Mouse (Mus musculus) right cerebral cortex, postnatal 10 days (tissue): ENCODE results near the gene Cldn13.
"Not testable (repeated sequence)": the region's sequence is repeated elsewhere in the genome, so short reads cannot be mapped to it uniquely, and the experiment has no call there.

Experiments used
- DNase-seq, 2 experiments: peaks; one replicate each; pipeline ENCODE4 v3.0.0; 2021; ENCODE audit warnings: low spot score in 2 of 2

Gene Cldn13

GRCm38 (mm10) chr5:134915311-134915710 lies at the start of gene Cldn13:
TSS of gene Cldn13 (minus strand) at chr5:134915526.
- DNase-seq: no peak

- DNase-seq: not testable (repeated sequence)
Observed at GRCm38 (mm10) chr5:134964655-134965054, 49.3 kb upstream of the Cldn13 start.

GRCm38 (mm10) chr5:134963546-134963945 lies 48.2 kb upstream of the Cldn13 start:
- DNase-seq: no peak

- no peak for DNase-seq
Observed at GRCm38 (mm10) chr5:134961519-134961918, 46.2 kb upstream of the Cldn13 start.

GRCm38 (mm10) chr5:134960430-134960829 lies 45.1 kb upstream of the Cldn13 start:
- no peak for DNase-seq

GRCm38 (mm10) chr5:134959114-134959513 lies 43.8 kb upstream of the Cldn13 start:
- DNase-seq: no peak

- DNase-seq: no peak
Observed at GRCm38 (mm10) chr5:134955491-134955890, 40.2 kb upstream of the Cldn13 start.

- DNase-seq: no peak
Observed at GRCm38 (mm10) chr5:134951053-134951884, 35.9 kb upstream of the Cldn13 start.

- DNase-seq: no peak
Observed at GRCm38 (mm10) chr5:134948085-134948439, 32.7 kb upstream of the Cldn13 start.

- no peak for DNase-seq
Observed at GRCm38 (mm10) chr5:134947420-134948084, 32.2 kb upstream of the Cldn13 start.

GRCm38 (mm10) chr5:134946857-134947255 lies 31.5 kb upstream of the Cldn13 start, which contains the start of gene Cldn4:
TSS of gene Cldn4 (minus strand) at chr5:134946934.
- DNase-seq: no peak

- DNase-seq: no peak
Observed at GRCm38 (mm10) chr5:134946063-134946856, 30.9 kb upstream of the Cldn13 start.

GRCm38 (mm10) chr5:134945266-134945959 lies 30.1 kb upstream of the Cldn13 start:
- DNase-seq: no peak

GRCm38 (mm10) chr5:134944179-134944578 lies 28.9 kb upstream of the Cldn13 start:
- DNase-seq: no peak

GRCm38 (mm10) chr5:134942740-134943139 lies 27.4 kb upstream of the Cldn13 start:
- DNase-seq: no peak

GRCm38 (mm10) chr5:134941472-134942209 lies 26.3 kb upstream of the Cldn13 start:
- no peak for DNase-seq

- DNase-seq: not testable (repeated sequence)
Observed at GRCm38 (mm10) chr5:134939554-134939953, 24.2 kb upstream of the Cldn13 start.

GRCm38 (mm10) chr5:134939069-134939468 lies 23.7 kb upstream of the Cldn13 start:
- DNase-seq: no peak

GRCm38 (mm10) chr5:134936626-134937185 lies 21.4 kb upstream of the Cldn13 start:
- DNase-seq: no peak

- no peak for DNase-seq
Observed at GRCm38 (mm10) chr5:134936051-134936450, 20.7 kb upstream of the Cldn13 start.

- DNase-seq: no peak
Observed at GRCm38 (mm10) chr5:134934666-134935065, 19.3 kb upstream of the Cldn13 start.
